Mouse (Mus musculus) midbrain, embryonic 10.5 days (tissue): ENCODE measurements around the gene Tcp10c. TPM values are rescaled to one million over a fixed set of nuclear protein-coding genes. Genes with fewer than 3 reads are reported as not detected.
"Not testable (repeated sequence)": the region's sequence is repeated elsewhere in the genome, so short reads cannot be mapped to it uniquely, and the experiment has no call there.

Experiments used
- DNase-seq: peaks from one replicate; pipeline ENCODE4 v3.0.0-alpha.2; 2017; ENCODE audit warnings: low spot score
- H3K27ac ChIP-seq: fragments of 300-500 bp; sonication (generic); replicated peaks from 2 replicates; pipeline ENCODE4 v1.5.1; 2016; ENCODE audit warnings: mild to moderate bottlenecking
- H3K27me3 ChIP-seq: fragments of 300-500 bp; sonication (generic); 2 replicates; pipeline ENCODE4 v1.6.1; 2016; ENCODE audit warnings: low read depth, mild to moderate bottlenecking; ENCODE audit not compliant: poor library complexity, severe bottlenecking
- H3K36me3 ChIP-seq: fragments of 300-500 bp; sonication (generic); 2 replicates; pipeline ENCODE4 v1.6.1; 2016; ENCODE audit warnings: mild to moderate bottlenecking, moderate library complexity
- H3K4me1 ChIP-seq: fragments of 300-500 bp; sonication (generic); 2 replicates; pipeline ENCODE4 v1.6.1; 2016
- H3K4me3 ChIP-seq: fragments of 300-500 bp; sonication (generic); 2 replicates; pipeline ENCODE4 v1.5.1; 2016; ENCODE audit warnings: mild to moderate bottlenecking, moderate library complexity
- H3K9me3 ChIP-seq: fragments of 300-500 bp; sonication (generic); replicated peaks from 2 replicates; pipeline ENCODE4 v1.6.1; 2016; ENCODE audit warnings: mild to moderate bottlenecking
- WGBS: fragments of 180-500 bp; shearing (Covaris S2); methylation state at CpG from one replicate; pipeline ENCODE4 v1.1.7; 2016; 5-methylcytosine and 5-hydroxymethylcytosine counted together
- polyA plus RNA-seq: library from polyadenylated mRNA; unstranded; fragments of >200 nt; fragmentation: Nextera tagmentation; extraction: Ambion mirVana; gene quantifications from 2 replicates; pipeline ENCODE4 v1.2.1, GENCODE M21; 2016

The Tcp10c gene
- polyA plus RNA-seq, 1 experiment from 2014 or later, result not detected

- H3K4me1 ChIP-seq, H3K4me3 ChIP-seq, DNase-seq, H3K27me3 ChIP-seq, H3K27ac ChIP-seq, H3K36me3 ChIP-seq: not testable (repeated sequence)
- peaks cover 54% of the 10 kb centered on the region for H3K9me3 ChIP-seq
- WGBS, result 84% methylated on average over 5 of the region's 5 CpGs
Observed at GRCm38 (mm10) chr17:13403527-13404131, 49.3 kb downstream of the Tcp10c start.

GRCm38 (mm10) chr17:13406023-13406422, 51.7 kb downstream of the Tcp10c start:
- not testable (repeated sequence) for H3K27me3 ChIP-seq, H3K4me1 ChIP-seq, H3K36me3 ChIP-seq, DNase-seq, H3K4me3 ChIP-seq, H3K27ac ChIP-seq
- WGBS, result 83% methylated on average over 3 of the region's 3 CpGs
- peaks cover 34% of the 10 kb centered on the region for H3K9me3 ChIP-seq

DNA sequence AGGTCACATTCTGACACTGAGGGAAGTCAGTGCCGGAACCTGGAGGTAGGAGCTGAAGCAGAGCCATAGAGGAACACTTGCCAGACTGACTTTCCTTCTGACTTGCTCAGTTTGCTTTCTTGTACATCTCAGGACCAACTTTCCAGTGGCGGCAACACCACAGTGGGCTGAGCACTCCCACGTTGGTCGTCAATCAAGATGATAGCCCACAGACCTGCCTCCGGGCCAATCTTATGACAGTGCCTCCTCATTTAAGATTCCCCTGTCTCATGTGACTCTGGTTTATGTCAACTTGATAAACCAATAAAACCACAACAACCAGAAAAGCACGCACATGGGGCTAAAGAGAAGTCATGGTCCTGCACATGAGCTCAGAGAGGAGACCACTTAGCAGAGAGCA, 52.3 kb downstream of the Tcp10c start:
- H3K4me1 ChIP-seq, H3K4me3 ChIP-seq, H3K27me3 ChIP-seq, DNase-seq, H3K27ac ChIP-seq, H3K36me3 ChIP-seq: not testable (repeated sequence)
- peaks cover 31% of the 10 kb centered on the region for H3K9me3 ChIP-seq
- WGBS, result 88% methylated on average over 6 of the region's 6 CpGs

GRCm38 (mm10) chr17:13407621-13408256, 53.4 kb downstream of the Tcp10c start:
- H3K9me3 ChIP-seq, result peaks cover 30% of the 10 kb centered on the region
- WGBS, result 92% methylated on average over 3 of the region's 4 CpGs
- H3K4me1 ChIP-seq, H3K36me3 ChIP-seq, DNase-seq, H3K27ac ChIP-seq, H3K27me3 ChIP-seq, H3K4me3 ChIP-seq: not testable (repeated sequence)

GRCm38 (mm10) chr17:13408257-13408633, 53.9 kb downstream of the Tcp10c start:
- DNase-seq, H3K27ac ChIP-seq, H3K4me1 ChIP-seq, H3K27me3 ChIP-seq, H3K4me3 ChIP-seq, H3K36me3 ChIP-seq: not testable (repeated sequence)
- peaks cover 26% of the 10 kb centered on the region for H3K9me3 ChIP-seq
- 95% methylated on average over 11 of the region's 11 CpGs for WGBS

DNA sequence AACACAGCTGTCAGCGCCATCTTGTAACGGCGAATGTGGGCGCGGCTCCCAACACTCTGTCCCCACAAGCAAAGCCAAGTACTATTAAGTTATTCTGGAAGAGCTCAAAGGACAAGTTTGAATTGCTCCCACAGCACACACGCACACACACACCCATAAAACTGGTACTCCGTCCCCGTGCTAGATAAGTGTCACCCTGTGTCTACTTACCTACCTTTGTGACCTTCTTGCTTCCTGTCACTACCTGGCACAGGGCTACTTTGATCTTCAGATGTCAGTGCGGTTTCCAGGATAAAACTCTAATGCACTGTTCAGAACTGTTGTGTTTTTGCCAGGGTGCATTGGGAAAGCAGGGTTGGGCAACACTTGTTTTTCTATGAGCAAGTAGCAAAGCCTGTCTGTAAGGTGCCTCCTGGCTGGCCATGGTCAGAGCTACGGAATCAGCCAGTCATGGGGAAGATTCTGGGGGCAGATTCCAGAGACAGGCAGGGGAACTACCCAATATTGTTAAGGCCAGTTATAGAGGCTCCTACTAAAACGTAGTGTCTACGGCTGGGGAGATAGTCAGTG, 66.7 kb downstream of the Tcp10c start:
- H3K27me3 ChIP-seq, H3K27ac ChIP-seq, H3K4me3 ChIP-seq, DNase-seq, H3K36me3 ChIP-seq, H3K4me1 ChIP-seq: not testable (repeated sequence)
- peaks cover 31% of the 10 kb centered on the region for H3K9me3 ChIP-seq
- 92% methylated on average over 11 of the region's 12 CpGs for WGBS

DNA sequence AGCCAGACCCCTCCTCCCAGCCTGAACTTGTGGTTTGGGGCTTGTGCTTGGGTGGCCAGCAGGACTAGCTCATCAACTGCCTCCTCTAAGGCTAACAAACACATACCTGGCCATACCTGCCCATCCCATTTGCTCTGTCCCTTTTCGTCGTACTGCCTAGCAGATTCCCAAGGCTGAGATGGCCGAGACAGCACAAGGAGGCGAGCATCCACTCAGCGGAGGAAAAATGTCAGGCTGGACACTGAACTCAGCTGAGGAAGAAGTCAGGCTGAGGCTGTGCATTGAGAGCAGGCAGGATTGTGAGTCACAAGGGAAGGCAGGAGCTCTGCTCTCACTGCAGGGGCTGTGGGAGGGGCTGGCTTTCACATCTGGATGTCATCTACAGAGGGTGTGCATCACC, 68.3 kb downstream of the Tcp10c start:
- H3K27ac ChIP-seq, H3K36me3 ChIP-seq, H3K27me3 ChIP-seq, H3K4me1 ChIP-seq, DNase-seq, H3K4me3 ChIP-seq: not testable (repeated sequence)
- 92% methylated on average over 5 of the region's 5 CpGs for WGBS
- H3K9me3 ChIP-seq, result peaks cover 38% of the 10 kb centered on the region

DNA sequence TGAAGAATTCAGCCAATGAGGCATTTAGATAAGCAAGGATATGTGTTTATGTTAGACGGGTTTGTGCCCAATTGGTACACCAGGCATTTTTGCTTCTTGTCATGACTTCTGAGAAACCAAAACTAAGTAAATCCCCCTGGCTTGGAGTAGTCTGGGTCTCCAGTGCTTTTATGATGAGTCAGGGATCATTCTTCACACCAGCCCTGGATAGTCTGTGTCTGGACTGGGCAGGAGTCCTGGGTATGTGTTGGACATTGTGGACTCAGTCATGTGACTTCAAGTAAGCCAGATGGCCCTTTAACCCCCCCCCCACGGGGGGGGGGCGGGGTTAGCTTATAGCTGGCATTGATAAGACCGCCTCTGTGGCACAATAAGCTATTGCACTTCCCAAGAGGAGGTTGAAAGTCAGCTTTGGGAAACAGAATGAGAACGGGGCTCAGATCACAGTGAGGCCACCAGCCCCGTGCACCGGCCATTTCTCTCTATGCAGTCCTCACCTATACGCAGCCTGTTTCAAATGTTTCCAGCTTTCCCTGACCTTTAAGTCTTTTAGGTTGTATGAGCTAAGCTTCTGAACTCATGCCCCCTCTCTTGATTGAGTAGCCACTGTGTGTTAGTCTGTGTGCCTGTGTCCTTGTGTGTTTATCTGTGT, 69.1 kb downstream of the Tcp10c start:
- not testable (repeated sequence) for H3K27ac ChIP-seq, H3K4me1 ChIP-seq, DNase-seq, H3K27me3 ChIP-seq, H3K36me3 ChIP-seq, H3K4me3 ChIP-seq
- WGBS, result 69% methylated on average over 8 of the region's 8 CpGs
- peaks cover 38% of the 10 kb centered on the region for H3K9me3 ChIP-seq

DNA sequence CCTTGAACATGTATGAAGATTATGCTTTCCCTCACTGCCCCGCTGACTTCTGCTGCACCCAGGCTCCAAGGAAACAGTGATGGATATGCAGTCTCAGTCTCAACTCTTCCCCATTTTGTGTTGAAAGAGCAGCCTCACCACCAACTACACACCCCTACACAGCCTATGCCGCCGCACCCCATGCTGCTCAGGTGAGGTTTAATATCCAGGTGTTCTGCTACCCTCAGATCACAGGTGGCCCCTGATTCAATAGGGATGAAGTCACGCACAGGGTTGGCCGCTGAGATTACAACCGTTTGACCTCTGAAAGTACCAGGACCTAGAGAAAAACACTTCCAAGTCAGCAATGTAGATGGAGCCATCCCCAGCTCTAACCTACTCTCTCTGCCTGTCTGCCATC, 69.9 kb downstream of the Tcp10c start:
- H3K27me3 ChIP-seq, H3K27ac ChIP-seq, DNase-seq, H3K4me1 ChIP-seq, H3K36me3 ChIP-seq, H3K4me3 ChIP-seq: not testable (repeated sequence)
- WGBS, result 91% methylated on average over 6 of the region's 6 CpGs
- peaks cover 38% of the 10 kb centered on the region for H3K9me3 ChIP-seq

DNA sequence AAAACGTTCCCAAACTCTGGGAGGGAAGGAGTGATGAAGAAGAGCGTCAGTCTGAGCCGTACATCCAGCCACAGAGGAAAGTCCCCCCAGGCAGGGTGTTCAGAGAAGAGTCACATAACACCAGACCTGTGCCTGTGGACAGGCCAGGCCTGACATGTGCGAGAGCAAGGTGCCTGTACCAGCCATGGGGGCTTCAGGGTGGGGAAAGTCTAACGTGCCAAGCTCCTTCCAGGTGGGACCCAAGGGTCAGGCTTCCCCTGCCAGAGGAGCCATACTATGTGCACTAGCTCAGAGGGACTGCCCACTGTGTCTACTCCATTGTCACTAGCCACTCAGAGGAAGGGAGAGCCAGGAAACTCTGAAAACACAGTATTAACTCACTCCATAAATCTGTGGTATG, 71.3 kb downstream of the Tcp10c start:
- 68% methylated on average over 2 of the region's 5 CpGs for WGBS
- H3K27me3 ChIP-seq, H3K4me3 ChIP-seq, DNase-seq, H3K27ac ChIP-seq, H3K36me3 ChIP-seq, H3K4me1 ChIP-seq: not testable (repeated sequence)
- peaks cover 38% of the 10 kb centered on the region for H3K9me3 ChIP-seq

DNA sequence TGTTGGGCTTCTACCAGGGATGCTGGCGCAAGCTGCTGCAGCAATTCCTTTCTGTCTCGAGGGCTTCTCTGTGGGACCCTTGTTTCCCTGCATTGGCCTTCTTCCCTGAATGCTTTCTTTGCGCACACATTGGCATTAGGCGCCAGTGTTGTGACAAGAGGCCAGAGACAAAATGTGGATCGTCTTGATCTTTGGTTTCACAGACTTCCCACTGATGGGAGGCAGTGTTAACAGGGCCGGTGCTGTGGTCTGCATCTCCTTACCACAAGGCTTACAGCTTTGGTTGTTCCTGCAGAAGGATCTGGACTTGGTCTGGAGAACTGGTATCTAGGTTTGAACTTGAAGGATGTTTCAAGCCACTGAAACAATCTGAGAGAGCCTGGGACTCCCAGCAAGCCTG, 72.1 kb downstream of the Tcp10c start:
- H3K4me1 ChIP-seq, H3K27me3 ChIP-seq, H3K36me3 ChIP-seq, H3K27ac ChIP-seq, DNase-seq, H3K4me3 ChIP-seq: not testable (repeated sequence)
- peaks cover 34% of the 10 kb centered on the region for H3K9me3 ChIP-seq
- WGBS, result 93% methylated on average over 4 of the region's 6 CpGs
